Mouse (Mus musculus) fibroblast of lung, adult 2 months (primary cell): Measurements from ENCODE around the gene Aff1.

Source experiments
- DNase-seq: peaks from one replicate; pipeline ENCODE4 v3.0.0-alpha.2; 2011; ENCODE audit warnings: low read depth

The Aff1 gene

GRCm38 (mm10) chr5:103726281-103726938 is 34.2 kb downstream of the Aff1 start:
- no peak for DNase-seq

GRCm38 (mm10) chr5:103727777-103728395 is 35.7 kb downstream of the Aff1 start:
- no peak for DNase-seq

- no peak for DNase-seq
Measured at GRCm38 (mm10) chr5:103729225-103729624, 37.1 kb downstream of the Aff1 start.

GRCm38 (mm10) chr5:103730142-103730541 is 38.0 kb downstream of the Aff1 start:
- no peak for DNase-seq

- DNase-seq = no peak
Measured at GRCm38 (mm10) chr5:103730727-103731126, 38.6 kb downstream of the Aff1 start.

GRCm38 (mm10) chr5:103732581-103732980 is 40.4 kb downstream of the Aff1 start:
- no peak for DNase-seq

- no peak for DNase-seq
Measured at GRCm38 (mm10) chr5:103735411-103736112, 43.4 kb downstream of the Aff1 start.

- no peak for DNase-seq
Measured at GRCm38 (mm10) chr5:103736553-103737207, 44.5 kb downstream of the Aff1 start.

- DNase-seq = peak; percentile 92
Measured at GRCm38 (mm10) chr5:103737208-103738066, 45.3 kb downstream of the Aff1 start.

- DNase-seq = no peak
Measured at GRCm38 (mm10) chr5:103738509-103738908, 46.3 kb downstream of the Aff1 start.

- DNase-seq = no peak
Measured at GRCm38 (mm10) chr5:103739163-103739562, 47.0 kb downstream of the Aff1 start.

- no peak for DNase-seq
Measured at GRCm38 (mm10) chr5:103740093-103740902, 48.1 kb downstream of the Aff1 start.

GRCm38 (mm10) chr5:103740903-103741246 is 48.7 kb downstream of the Aff1 start:
- DNase-seq = no peak

- DNase-seq = no peak
Measured at GRCm38 (mm10) chr5:103741443-103741842, 49.3 kb downstream of the Aff1 start.

GRCm38 (mm10) chr5:103741992-103742391 is 49.8 kb downstream of the Aff1 start:
- DNase-seq = no peak

- DNase-seq = no peak
Measured at GRCm38 (mm10) chr5:103744531-103744930, 52.4 kb downstream of the Aff1 start.

GRCm38 (mm10) chr5:103745635-103746034 is 53.5 kb downstream of the Aff1 start:
- no peak for DNase-seq

- DNase-seq = no peak
Measured at GRCm38 (mm10) chr5:103746561-103747085, 54.4 kb downstream of the Aff1 start.

GRCm38 (mm10) chr5:103747098-103747497 is 54.9 kb downstream of the Aff1 start:
- DNase-seq = peak; percentile 17

- no peak for DNase-seq
Measured at GRCm38 (mm10) chr5:103748343-103748742, 56.2 kb downstream of the Aff1 start.
